Mouse (Mus musculus): ENCODE measurements around the gene Slc48a1. TPM values are rescaled to one million over a fixed set of nuclear protein-coding genes. Genes with fewer than 3 reads are reported as not detected.
A peak's percentile ranks its signal among the peaks of the same experiment; 100 is the strongest.

Slc48a1 gene
- polyA plus RNA-seq, 1 experiment: not detected

- Histone ChIP-seq H3K4me1 (ENCODE audit: control insufficient read depth, insufficient read depth, low read length) (peaks cover 13% of the 10 kb centered on the region), H3K27ac (ENCODE audit: insufficient read depth, low read depth, low read length) (no peak overlapping the region), H3K4me3 (ENCODE audit: insufficient read depth, low read depth, low read length) (no peak overlapping the region)
- no peak for TF ChIP-seq CTCF (IDR thresholded peaks at IDR 0.05; ENCODE audit: insufficient read depth, low read depth, low read length)
- no peak for TF ChIP-seq POLR2A (IDR thresholded peaks at IDR 0.05; ENCODE audit: insufficient read depth, low read depth, low read length)
- 91% methylated on average over 13 of the region's 13 CpGs for WGBS
Observed at GRCm38 (mm10) chr15:97800853-97801252, 22.5 kb downstream of the Slc48a1 start.

GRCm38 (mm10) chr15:97801811-97802210, 23.5 kb downstream of the Slc48a1 start:
- peaks cover 13% of the 10 kb centered on the region for H3K4me1 ChIP-seq (ENCODE audit: control insufficient read depth, insufficient read depth, low read length)
- TF ChIP-seq POLR2A (IDR thresholded peaks at IDR 0.05; ENCODE audit: insufficient read depth, low read depth, low read length) (no peak), CTCF (IDR thresholded peaks at IDR 0.05; ENCODE audit: insufficient read depth, low read depth, low read length) (no peak)
- WGBS: 74% methylated on average over 7 of the region's 7 CpGs
- H3K27ac ChIP-seq (ENCODE audit: insufficient read depth, low read depth, low read length): no peak overlapping the region
- H3K4me3 ChIP-seq (ENCODE audit: insufficient read depth, low read depth, low read length): no peak overlapping the region

GRCm38 (mm10) chr15:97802575-97802974, 24.3 kb downstream of the Slc48a1 start:
- 39% methylated on average over 13 of the region's 13 CpGs for WGBS
- H3K4me1 ChIP-seq (ENCODE audit: control insufficient read depth, insufficient read depth, low read length): peaks cover 13% of the 10 kb centered on the region
- TF ChIP-seq CTCF (IDR thresholded peaks at IDR 0.05; ENCODE audit: insufficient read depth, low read depth, low read length): no peak
- TF ChIP-seq POLR2A (IDR thresholded peaks at IDR 0.05; ENCODE audit: insufficient read depth, low read depth, low read length): no peak
- peak overlapping the region; percentile 4; the same call in 1 of the 2 replicates for H3K4me3 ChIP-seq (ENCODE audit: insufficient read depth, low read depth, low read length)
- H3K27ac ChIP-seq (ENCODE audit: insufficient read depth, low read depth, low read length): no peak overlapping the region

- WGBS: 86% methylated on average over 12 of the region's 12 CpGs
Observed at GRCm38 (mm10) chr15:97807867-97808266, 29.5 kb downstream of the Slc48a1 start.

GRCm38 (mm10) chr15:97808532-97808931, 30.2 kb downstream of the Slc48a1 start:
- Histone ChIP-seq H3K27ac (ENCODE audit: insufficient read depth, low read depth, low read length) (no peak overlapping the region), H3K4me1 (ENCODE audit: control insufficient read depth, insufficient read depth, low read length) (peaks cover 26% of the 10 kb centered on the region), H3K4me3 (ENCODE audit: insufficient read depth, low read depth, low read length) (no peak overlapping the region)
- TF ChIP-seq POLR2A (IDR thresholded peaks at IDR 0.05; ENCODE audit: insufficient read depth, low read depth, low read length) (no peak), CTCF (IDR thresholded peaks at IDR 0.05; ENCODE audit: insufficient read depth, low read depth, low read length) (no peak)
- 94% methylated on average over 14 of the region's 14 CpGs for WGBS

More at GRCm38 (mm10) chr15:97807867-97808266, 29.5 kb downstream of the Slc48a1 start:
- peaks cover 19% of the 10 kb centered on the region for H3K4me1 ChIP-seq (ENCODE audit: control insufficient read depth, insufficient read depth, low read length)
- TF ChIP-seq POLR2A (IDR thresholded peaks at IDR 0.05; ENCODE audit: insufficient read depth, low read depth, low read length): no peak
- no peak for TF ChIP-seq CTCF (IDR thresholded peaks at IDR 0.05; ENCODE audit: insufficient read depth, low read depth, low read length)
- no peak overlapping the region for H3K27ac ChIP-seq (ENCODE audit: insufficient read depth, low read depth, low read length)
- no peak overlapping the region for H3K4me3 ChIP-seq (ENCODE audit: insufficient read depth, low read depth, low read length)

- Histone ChIP-seq H3K4me1 (ENCODE audit: control insufficient read depth, insufficient read depth, low read length) (peaks cover 32% of the 10 kb centered on the region), H3K27ac (ENCODE audit: insufficient read depth, low read depth, low read length) (no peak overlapping the region), H3K4me3 (ENCODE audit: insufficient read depth, low read depth, low read length) (no peak overlapping the region)
- TF ChIP-seq CTCF (IDR thresholded peaks at IDR 0.05; ENCODE audit: insufficient read depth, low read depth, low read length) (no peak), POLR2A (IDR thresholded peaks at IDR 0.05; ENCODE audit: insufficient read depth, low read depth, low read length) (no peak)
- WGBS: 93% methylated on average over 14 of the region's 14 CpGs
Observed at GRCm38 (mm10) chr15:97809206-97809605, 30.9 kb downstream of the Slc48a1 start.

GRCm38 (mm10) chr15:97809942-97810341, 31.6 kb downstream of the Slc48a1 start:
- no peak for TF ChIP-seq CTCF (IDR thresholded peaks at IDR 0.05; ENCODE audit: insufficient read depth, low read depth, low read length)
- no peak for TF ChIP-seq POLR2A (IDR thresholded peaks at IDR 0.05; ENCODE audit: insufficient read depth, low read depth, low read length)
- Histone ChIP-seq H3K4me1 (ENCODE audit: control insufficient read depth, insufficient read depth, low read length) (peaks cover 40% of the 10 kb centered on the region), H3K27ac (ENCODE audit: insufficient read depth, low read depth, low read length) (no peak overlapping the region), H3K4me3 (ENCODE audit: insufficient read depth, low read depth, low read length) (no peak overlapping the region)
- WGBS: 84% methylated on average over 5 of the region's 5 CpGs

- WGBS: 87% methylated on average over 5 of the region's 5 CpGs
- TF ChIP-seq POLR2A (IDR thresholded peaks at IDR 0.05; ENCODE audit: insufficient read depth, low read depth, low read length) (no peak), CTCF (IDR thresholded peaks at IDR 0.05; ENCODE audit: insufficient read depth, low read depth, low read length) (no peak)
Observed at GRCm38 (mm10) chr15:97810399-97810798, 32.1 kb downstream of the Slc48a1 start.

GRCm38 (mm10) chr15:97811307-97811706, 33.0 kb downstream of the Slc48a1 start:
- Histone ChIP-seq H3K27ac (ENCODE audit: insufficient read depth, low read depth, low read length) (no peak overlapping the region), H3K4me1 (ENCODE audit: control insufficient read depth, insufficient read depth, low read length) (peaks cover 41% of the 10 kb centered on the region), H3K4me3 (ENCODE audit: insufficient read depth, low read depth, low read length) (no peak overlapping the region)
- WGBS: 85% methylated on average over 9 of the region's 9 CpGs
- TF ChIP-seq POLR2A (IDR thresholded peaks at IDR 0.05; ENCODE audit: insufficient read depth, low read depth, low read length) (no peak), CTCF (IDR thresholded peaks at IDR 0.05; ENCODE audit: insufficient read depth, low read depth, low read length) (no peak)

More at GRCm38 (mm10) chr15:97810399-97810798, 32.1 kb downstream of the Slc48a1 start:
- Histone ChIP-seq H3K4me3 (ENCODE audit: insufficient read depth, low read depth, low read length) (no peak overlapping the region), H3K27ac (ENCODE audit: insufficient read depth, low read depth, low read length) (no peak overlapping the region), H3K4me1 (ENCODE audit: control insufficient read depth, insufficient read depth, low read length) (peaks cover 41% of the 10 kb centered on the region)

GRCm38 (mm10) chr15:97812126-97812525, 33.8 kb downstream of the Slc48a1 start:
- peaks cover 41% of the 10 kb centered on the region for H3K4me1 ChIP-seq (ENCODE audit: control insufficient read depth, insufficient read depth, low read length)
- TF ChIP-seq CTCF (IDR thresholded peaks at IDR 0.05; ENCODE audit: insufficient read depth, low read depth, low read length) (no peak), POLR2A (IDR thresholded peaks at IDR 0.05; ENCODE audit: insufficient read depth, low read depth, low read length) (no peak)
- peak overlapping the region; percentile 65 for H3K27ac ChIP-seq (ENCODE audit: insufficient read depth, low read depth, low read length)
- WGBS: 37% methylated on average over 6 of the region's 6 CpGs
- no peak overlapping the region for H3K4me3 ChIP-seq (ENCODE audit: insufficient read depth, low read depth, low read length)
